Mouse (Mus musculus) heart, embryonic 15.5 days (tissue): ENCODE measurements at regions not wholly inside any gene's neighbourhood (a gene's known extent, or its start where the extent isn't known, plus 50 kb on each side); places are given as distances from the start of the nearest gene placed in this dataset.

Source experiments
- ATAC-seq: fragments of 200-750 bp; cut with Nextera tagmentation; replicated peaks from 2 replicates; pipeline ENCODE4 v1.8.0; 2017; ENCODE audit warnings: low read depth, moderate TSS enrichment; ENCODE audit not compliant: insufficient number of reproducible peaks, insufficient read depth, low FRiP score
- H3K27ac ChIP-seq: fragments of 300-500 bp; sonication (generic); 2 replicates; pipeline ENCODE4 v1.5.1; 2015; ENCODE audit warnings: mild to moderate bottlenecking, inconsistent platforms
- H3K27me3 ChIP-seq: fragments of 300-500 bp; sonication (generic); 2 replicates; pipeline ENCODE4 v1.6.1; 2015; ENCODE audit warnings: inconsistent platforms
- H3K36me3 ChIP-seq: fragments of 300-500 bp; sonication (generic); 2 replicates; pipeline ENCODE4 v1.6.1; 2015; ENCODE audit warnings: mild to moderate bottlenecking, inconsistent platforms
- H3K4me1 ChIP-seq: fragments of 300-500 bp; sonication (generic); replicated peaks from 2 replicates; pipeline ENCODE4 v1.6.1; 2015; ENCODE audit warnings: inconsistent platforms
- H3K4me2 ChIP-seq: fragments of 300-500 bp; sonication (generic); 2 replicates; pipeline ENCODE4 v1.6.1; 2015; ENCODE audit warnings: inconsistent platforms, mild to moderate bottlenecking, moderate library complexity
- H3K4me3 ChIP-seq: fragments of 300-500 bp; sonication (generic); 2 replicates; pipeline ENCODE4 v1.5.1; 2015; ENCODE audit warnings: mild to moderate bottlenecking, inconsistent platforms
- H3K9ac ChIP-seq: fragments of 300-500 bp; sonication (generic); 2 replicates; pipeline ENCODE4 v1.6.1; 2015; ENCODE audit warnings: mild to moderate bottlenecking, inconsistent platforms
- H3K9me3 ChIP-seq: fragments of 300-500 bp; sonication (generic); replicated peaks from 2 replicates; pipeline ENCODE4 v1.6.1; 2016; ENCODE audit warnings: inconsistent platforms
- WGBS: fragments of 180-500 bp; shearing (Covaris S2); methylation state at CpG from one replicate; pipeline ENCODE4 v1.1.7; 2015; ENCODE audit warnings: mixed read lengths; 5-methylcytosine and 5-hydroxymethylcytosine counted together

- Histone ChIP-seq H3K36me3 (no peaks in the 10 kb centered on the region), H3K4me2 (peak overlapping the region; percentile 87), H3K27me3 (no peaks in the 10 kb centered on the region; the same call in 1 of the 2 replicates), H3K4me1 (no peaks in the 10 kb centered on the region), H3K27ac (no peak overlapping the region), H3K4me3 (peak overlapping the region; percentile 49), H3K9ac (peak overlapping the region; percentile 38; the same call in 1 of the 2 replicates), H3K9me3 (no peaks in the 10 kb centered on the region)
- 16% methylated on average over 30 of the region's 31 CpGs for WGBS
- ATAC-seq: peak; percentile 35; the same call in 1 of the 2 replicates
These were observed 243.9 kb downstream of the Tex13c3 start for GRCm38 (mm10) chrX:19237048-19237737.

- H3K9ac ChIP-seq: no peak overlapping the region
- H3K36me3 ChIP-seq: no peaks in the 10 kb centered on the region
- ATAC-seq: no peak
- H3K27me3 ChIP-seq: no peaks in the 10 kb centered on the region; the same call in 1 of the 2 replicates
- WGBS: 68% methylated on average over 3 of the region's 3 CpGs
- no peak overlapping the region for H3K4me3 ChIP-seq
- no peak overlapping the region for H3K27ac ChIP-seq
- H3K9me3 ChIP-seq: no peaks in the 10 kb centered on the region
- no peaks in the 10 kb centered on the region for H3K4me1 ChIP-seq
- H3K4me2 ChIP-seq: no peak overlapping the region
These were observed 245.7 kb downstream of the Tex13c3 start for GRCm38 (mm10) chrX:19235449-19235848.

DNA sequence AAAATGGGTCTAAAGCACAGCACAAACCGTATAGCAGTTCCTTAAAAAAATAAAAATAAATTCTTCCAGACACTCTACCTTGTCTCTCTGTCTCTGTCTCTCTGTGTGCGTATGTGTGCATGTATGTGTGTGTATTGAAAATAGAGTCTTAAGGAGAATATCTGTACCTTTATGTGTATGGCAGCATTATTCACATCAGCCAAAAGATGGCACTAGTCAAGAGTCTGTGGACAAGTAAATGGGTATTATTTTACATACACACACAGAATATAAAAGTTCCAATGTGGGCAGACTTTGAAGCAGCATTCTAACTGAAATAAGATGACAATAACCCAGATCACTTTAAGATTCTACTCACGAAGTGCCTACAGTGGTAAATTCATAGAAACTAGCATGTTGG is 249.3 kb downstream of the Tex13c3 start:
- no peaks in the 10 kb centered on the region for H3K4me1 ChIP-seq
- no peaks in the 10 kb centered on the region for H3K36me3 ChIP-seq
- H3K9ac ChIP-seq: no peak overlapping the region
- WGBS: 67% methylated on average over 3 of the region's 3 CpGs
- H3K27me3 ChIP-seq: no peaks in the 10 kb centered on the region
- H3K9me3 ChIP-seq: no peaks in the 10 kb centered on the region
- no peak overlapping the region for H3K27ac ChIP-seq
- H3K4me3 ChIP-seq: no peak overlapping the region
- no peak overlapping the region for H3K4me2 ChIP-seq
- ATAC-seq: no peak

DNA sequence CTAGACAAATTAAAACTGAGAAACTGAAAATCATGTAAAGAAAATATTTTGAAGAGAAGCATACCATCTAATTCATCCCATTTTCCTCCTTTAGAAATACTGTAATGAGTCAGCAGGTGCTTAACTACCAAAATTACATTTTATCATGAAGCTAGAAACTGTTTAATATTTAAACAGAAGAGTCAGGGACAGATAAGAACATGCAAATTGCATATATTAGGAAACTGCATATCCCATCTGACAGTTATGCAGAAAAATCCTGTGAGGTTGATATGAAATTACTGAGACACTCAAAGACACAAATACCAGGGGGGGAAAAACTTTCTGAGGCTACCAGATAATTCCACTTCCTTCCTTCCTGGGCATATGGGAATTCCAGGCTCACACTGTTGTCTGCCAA is 257.8 kb downstream of the Tex13c3 start:
- no peak for ATAC-seq
- Histone ChIP-seq H3K27ac (no peak overlapping the region), H3K36me3 (no peaks in the 10 kb centered on the region), H3K4me2 (no peak overlapping the region), H3K4me1 (no peaks in the 10 kb centered on the region), H3K4me3 (no peak overlapping the region), H3K9me3 (no peaks in the 10 kb centered on the region), H3K9ac (no peak overlapping the region), H3K27me3 (no peaks in the 10 kb centered on the region)

- Histone ChIP-seq H3K9ac (no peak overlapping the region), H3K27ac (no peak overlapping the region), H3K36me3 (no peaks in the 10 kb centered on the region), H3K9me3 (no peaks in the 10 kb centered on the region), H3K4me2 (no peak overlapping the region), H3K4me1 (no peaks in the 10 kb centered on the region), H3K27me3 (no peaks in the 10 kb centered on the region), H3K4me3 (no peak overlapping the region)
- 58% methylated on average over 1 of the region's 1 CpGs for WGBS
- ATAC-seq: no peak
These were observed 260.2 kb downstream of the Tex13c3 start for GRCm38 (mm10) chrX:19220785-19221496.

GRCm38 (mm10) chrX:19219727-19220126 is 261.4 kb downstream of the Tex13c3 start:
- no peak for ATAC-seq
- H3K9ac ChIP-seq: no peak overlapping the region
- 80% methylated on average over 2 of the region's 2 CpGs for WGBS
- no peaks in the 10 kb centered on the region for H3K27me3 ChIP-seq
- no peak overlapping the region for H3K4me2 ChIP-seq
- no peaks in the 10 kb centered on the region for H3K36me3 ChIP-seq
- no peak overlapping the region for H3K4me3 ChIP-seq
- no peaks in the 10 kb centered on the region for H3K9me3 ChIP-seq
- no peaks in the 10 kb centered on the region for H3K4me1 ChIP-seq
- H3K27ac ChIP-seq: no peak overlapping the region

GRCm38 (mm10) chrX:19219301-19219700 is 261.8 kb downstream of the Tex13c3 start:
- no peaks in the 10 kb centered on the region for H3K27me3 ChIP-seq
- no peak overlapping the region for H3K27ac ChIP-seq
- H3K4me3 ChIP-seq: no peak overlapping the region
- no peaks in the 10 kb centered on the region for H3K9me3 ChIP-seq
- no peak overlapping the region for H3K9ac ChIP-seq
- no peak overlapping the region for H3K4me2 ChIP-seq
- no peak for ATAC-seq
- no peaks in the 10 kb centered on the region for H3K4me1 ChIP-seq
- WGBS: 83% methylated on average over 2 of the region's 2 CpGs
- H3K36me3 ChIP-seq: no peaks in the 10 kb centered on the region

GRCm38 (mm10) chrX:19206420-19206819 is 274.7 kb downstream of the Tex13c3 start:
- H3K36me3 ChIP-seq: no peaks in the 10 kb centered on the region
- WGBS: 40% methylated on average over 1 of the region's 1 CpGs

DNA sequence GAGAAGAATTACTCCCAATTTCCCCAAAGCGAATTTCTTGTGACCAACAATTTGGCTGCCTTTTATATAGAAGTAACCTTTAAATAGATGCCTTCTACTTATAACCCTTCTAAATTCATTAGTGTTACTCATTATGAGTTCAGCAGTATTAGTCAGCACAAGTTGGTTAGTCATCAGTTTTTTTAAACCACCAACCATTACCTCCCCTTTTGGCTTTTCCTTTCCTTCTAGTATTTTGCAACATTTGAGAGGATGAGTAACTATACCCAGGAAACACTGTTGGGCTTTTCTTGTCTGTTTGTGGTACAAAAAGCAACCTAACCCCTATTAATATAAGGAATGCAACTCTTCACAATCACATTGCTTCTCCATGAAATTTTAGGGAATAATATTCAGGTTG is 278.6 kb downstream of the Tex13c3 start:
- Histone ChIP-seq H3K27me3 (no peaks in the 10 kb centered on the region), H3K4me1 (no peaks in the 10 kb centered on the region), H3K9ac (no peak overlapping the region), H3K36me3 (no peaks in the 10 kb centered on the region), H3K9me3 (no peaks in the 10 kb centered on the region), H3K4me2 (no peak overlapping the region), H3K27ac (no peak overlapping the region), H3K4me3 (no peak overlapping the region)
- 78% methylated on average over 1 of the region's 1 CpGs for WGBS
- ATAC-seq: no peak

More at GRCm38 (mm10) chrX:19206420-19206819, 274.7 kb downstream of the Tex13c3 start:
- H3K9me3 ChIP-seq: no peaks in the 10 kb centered on the region
- H3K4me1 ChIP-seq: no peaks in the 10 kb centered on the region
- H3K27ac ChIP-seq: no peak overlapping the region
- ATAC-seq: no peak
- no peak overlapping the region for H3K9ac ChIP-seq
- no peaks in the 10 kb centered on the region for H3K27me3 ChIP-seq
- H3K4me2 ChIP-seq: no peak overlapping the region
- H3K4me3 ChIP-seq: no peak overlapping the region

GRCm38 (mm10) chrX:19201383-19201782 is 279.7 kb downstream of the Tex13c3 start:
- Histone ChIP-seq H3K9ac (no peak overlapping the region), H3K4me1 (no peaks in the 10 kb centered on the region), H3K27me3 (no peaks in the 10 kb centered on the region), H3K36me3 (no peaks in the 10 kb centered on the region), H3K9me3 (no peaks in the 10 kb centered on the region), H3K27ac (no peak overlapping the region), H3K4me2 (no peak overlapping the region), H3K4me3 (no peak overlapping the region)
- 69% methylated on average over 1 of the region's 1 CpGs for WGBS
- ATAC-seq: no peak

GRCm38 (mm10) chrX:19199531-19199930 is 281.6 kb downstream of the Tex13c3 start:
- no peaks in the 10 kb centered on the region for H3K4me1 ChIP-seq
- H3K36me3 ChIP-seq: no peaks in the 10 kb centered on the region
- H3K27ac ChIP-seq: no peak overlapping the region
- H3K9ac ChIP-seq: no peak overlapping the region
- H3K4me3 ChIP-seq: no peak overlapping the region
- H3K9me3 ChIP-seq: no peaks in the 10 kb centered on the region
- WGBS: 78% methylated on average over 3 of the region's 3 CpGs
- ATAC-seq: no peak
- H3K4me2 ChIP-seq: no peak overlapping the region
- no peaks in the 10 kb centered on the region for H3K27me3 ChIP-seq

DNA sequence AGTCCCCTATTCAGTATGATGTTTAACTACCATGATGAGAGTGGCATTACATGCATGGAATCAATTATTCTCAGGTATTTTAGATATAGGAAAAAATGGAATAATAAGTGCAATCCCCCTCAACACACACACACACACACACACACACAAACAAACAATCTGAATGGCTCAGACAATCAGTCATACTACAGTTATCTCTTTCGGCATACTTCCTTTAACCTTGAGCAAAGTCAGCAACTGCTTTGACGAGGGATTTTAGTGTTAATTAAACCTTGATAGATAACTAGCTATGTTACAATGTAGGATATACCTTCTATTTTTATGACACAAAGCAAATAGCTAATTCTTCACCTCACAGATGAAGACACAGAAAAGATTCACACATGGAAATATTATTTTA is 312.1 kb downstream of the Tex13c3 start:
- Histone ChIP-seq H3K4me2 (no peak overlapping the region), H3K27ac (no peak overlapping the region), H3K4me1 (no peaks in the 10 kb centered on the region), H3K36me3 (no peaks in the 10 kb centered on the region), H3K9me3 (no peaks in the 10 kb centered on the region), H3K9ac (no peak overlapping the region), H3K27me3 (no peaks in the 10 kb centered on the region), H3K4me3 (no peak overlapping the region)
- no peak for ATAC-seq
- whole genome bisulfite sequencing: 38% methylated on average over 2 of the region's 2 CpGs
